Mouse (Mus musculus) testis, adult 2 months (tissue): ENCODE data around the gene Gadd45a. TPM values are rescaled to one million over a fixed set of nuclear protein-coding genes. Genes with fewer than 3 reads are reported as not detected.
"Not testable (repeated sequence)": the region's sequence is repeated elsewhere in the genome, so short reads cannot be mapped to it uniquely, and the experiment has no call there.

ENCODE experiments used
- H3K27ac ChIP-seq: fragments of 200-500 bp; 2 replicates; pipeline ENCODE4 v1.5.1; 2012; ENCODE audit warnings: low read depth, low read length; ENCODE audit not compliant: control insufficient read depth, insufficient read depth
- H3K27me3 ChIP-seq: fragments of 200-500 bp; 2 replicates; pipeline ENCODE4 v1.6.1; 2012; ENCODE audit warnings: mild to moderate bottlenecking, low read length, moderate library complexity; ENCODE audit not compliant: control insufficient read depth, insufficient read depth
- H3K36me3 ChIP-seq: fragments of 200-500 bp; 2 replicates; pipeline ENCODE4 v1.6.1; 2012; ENCODE audit warnings: mild to moderate bottlenecking, low read length; ENCODE audit not compliant: control insufficient read depth, insufficient read depth
- H3K4me1 ChIP-seq: fragments of 200-500 bp; 2 replicates; pipeline ENCODE4 v1.6.1; 2012; ENCODE audit warnings: low read length; ENCODE audit not compliant: control insufficient read depth, insufficient read depth
- H3K4me3 ChIP-seq: fragments of 200-500 bp; 2 replicates; pipeline ENCODE4 v1.5.1; 2012; ENCODE audit warnings: low read depth, mild to moderate bottlenecking, low read length, moderate library complexity, mixed read lengths; ENCODE audit not compliant: control insufficient read depth
- CTCF ChIP-seq: fragments of 200-500 bp; IDR thresholded peaks from 2 replicates; pipeline ENCODE4 v1.5.1; 2012; ENCODE audit warnings: low read depth, mild to moderate bottlenecking, inconsistent platforms, low read length, moderate library complexity; ENCODE audit not compliant: control insufficient read depth, insufficient read depth, insufficient replicate concordance
- POLR2A ChIP-seq: fragments of 200-500 bp; IDR thresholded peaks from 2 replicates; pipeline ENCODE4 v1.6.1; 2012; ENCODE audit warnings: low read depth, mild to moderate bottlenecking, inconsistent platforms, low read length, moderate library complexity; ENCODE audit not compliant: control insufficient read depth
- polyA plus RNA-seq: library from polyadenylated mRNA; depleted of rRNA; stranded (reverse); fragments of >200 nt; gene quantifications from 2 replicates; pipeline ENCODE4 v1.2.3, GENCODE M21; 2012

The Gadd45a gene
- polyA plus RNA-seq, 1 experiment = 4.1 TPM

GRCm38 (mm10) chr6:67029312-67029950 lies 7.8 kb downstream of the Gadd45a start:
- Histone ChIP-seq H3K27me3 (no peaks in the 10 kb centered on the region), H3K4me3 (no peak overlapping the region), H3K36me3 (no peaks in the 10 kb centered on the region), H3K4me1 (no peaks in the 10 kb centered on the region), H3K27ac (no peak overlapping the region)
- no peak for TF ChIP-seq POLR2A
- TF ChIP-seq CTCF = no peak

GRCm38 (mm10) chr6:67027438-67028142 lies 9.7 kb downstream of the Gadd45a start:
- TF ChIP-seq POLR2A (no peak), CTCF (no peak)
- Histone ChIP-seq H3K36me3 (no peaks in the 10 kb centered on the region), H3K27ac (no peak overlapping the region), H3K4me1 (no peaks in the 10 kb centered on the region), H3K4me3 (no peak overlapping the region), H3K27me3 (no peaks in the 10 kb centered on the region)

- no peak overlapping the region for H3K27ac ChIP-seq
- no peaks in the 10 kb centered on the region for H3K36me3 ChIP-seq
- H3K4me1 ChIP-seq = no peaks in the 10 kb centered on the region
- H3K4me3 ChIP-seq = no peak overlapping the region
- no peaks in the 10 kb centered on the region for H3K27me3 ChIP-seq
- TF ChIP-seq POLR2A (no peak), CTCF (no peak)
Observed at GRCm38 (mm10) chr6:67026661-67027060, 10.6 kb downstream of the Gadd45a start.

GRCm38 (mm10) chr6:67023729-67024128 lies 13.5 kb downstream of the Gadd45a start:
- Histone ChIP-seq H3K36me3 (no peaks in the 10 kb centered on the region), H3K27me3 (no peaks in the 10 kb centered on the region), H3K4me1 (no peaks in the 10 kb centered on the region), H3K27ac (no peak overlapping the region), H3K4me3 (no peak overlapping the region)
- no peak for TF ChIP-seq CTCF
- TF ChIP-seq POLR2A = no peak

DNA sequence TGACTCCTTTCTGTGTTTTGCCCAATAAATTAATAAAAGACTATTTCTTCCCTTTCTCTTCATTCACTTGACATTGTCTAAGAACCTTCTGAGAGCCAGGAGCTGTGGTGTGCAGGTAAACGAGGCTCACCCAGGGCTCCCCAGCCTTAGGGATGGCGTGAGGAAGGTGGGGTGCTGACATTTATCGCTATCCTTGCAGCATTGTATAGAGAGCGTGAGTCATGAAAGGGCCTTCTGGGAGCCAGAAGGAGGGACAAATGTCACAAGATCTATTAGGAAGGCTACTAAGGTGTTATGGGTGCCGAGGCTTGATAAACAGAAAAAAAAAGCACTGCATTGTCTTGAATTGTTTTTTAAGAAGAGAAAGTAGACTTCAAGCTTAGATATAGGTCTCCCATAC lies 15.9 kb downstream of the Gadd45a start:
- Histone ChIP-seq H3K27ac (no peak overlapping the region), H3K4me1 (no peaks in the 10 kb centered on the region), H3K36me3 (no peaks in the 10 kb centered on the region), H3K27me3 (no peaks in the 10 kb centered on the region), H3K4me3 (no peak overlapping the region)
- no peak for TF ChIP-seq CTCF
- no peak for TF ChIP-seq POLR2A

- not testable (repeated sequence) for H3K4me1 ChIP-seq, H3K36me3 ChIP-seq, H3K27ac ChIP-seq, H3K27me3 ChIP-seq, H3K4me3 ChIP-seq
Observed at GRCm38 (mm10) chr6:67019001-67019400, 18.3 kb downstream of the Gadd45a start.

- no peak overlapping the region for H3K27ac ChIP-seq
- no peak overlapping the region for H3K4me3 ChIP-seq
- H3K4me1 ChIP-seq = no peaks in the 10 kb centered on the region; the same call in 1 of the 2 replicates
- TF ChIP-seq POLR2A (no peak), CTCF (no peak)
- no peaks in the 10 kb centered on the region for H3K27me3 ChIP-seq
- no peaks in the 10 kb centered on the region for H3K36me3 ChIP-seq
Observed at GRCm38 (mm10) chr6:67018365-67018764, 18.9 kb downstream of the Gadd45a start.
